Mouse (Mus musculus) left cerebral cortex, postnatal 4 days (tissue): ENCODE data around the gene Mlst8. TPM values are rescaled to one million over a fixed set of nuclear protein-coding genes. Genes with fewer than 3 reads are reported as not detected.
"Not testable (repeated sequence)": the region's sequence is repeated elsewhere in the genome, so short reads cannot be mapped to it uniquely, and the experiment has no call there.

ENCODE experiments used
- DNase-seq: peaks from one replicate; pipeline ENCODE4 v3.0.0-alpha.2; 2022
- intact Hi-C: fragments of 180-260 bp; cut with DNase I; formaldehyde crosslinking; loops from one replicate; pipeline ENCODE4 v1.15.1; 2025
- total RNA-seq, 2 experiments: library from RNA; stranded (reverse); gene quantifications; 2 replicates each; pipeline ENCODE4 v1.2.3; 2021

Gene Mlst8
- total RNA-seq, 2 experiments from 2014 or later: 33.4 to 39.1 TPM

DNA sequence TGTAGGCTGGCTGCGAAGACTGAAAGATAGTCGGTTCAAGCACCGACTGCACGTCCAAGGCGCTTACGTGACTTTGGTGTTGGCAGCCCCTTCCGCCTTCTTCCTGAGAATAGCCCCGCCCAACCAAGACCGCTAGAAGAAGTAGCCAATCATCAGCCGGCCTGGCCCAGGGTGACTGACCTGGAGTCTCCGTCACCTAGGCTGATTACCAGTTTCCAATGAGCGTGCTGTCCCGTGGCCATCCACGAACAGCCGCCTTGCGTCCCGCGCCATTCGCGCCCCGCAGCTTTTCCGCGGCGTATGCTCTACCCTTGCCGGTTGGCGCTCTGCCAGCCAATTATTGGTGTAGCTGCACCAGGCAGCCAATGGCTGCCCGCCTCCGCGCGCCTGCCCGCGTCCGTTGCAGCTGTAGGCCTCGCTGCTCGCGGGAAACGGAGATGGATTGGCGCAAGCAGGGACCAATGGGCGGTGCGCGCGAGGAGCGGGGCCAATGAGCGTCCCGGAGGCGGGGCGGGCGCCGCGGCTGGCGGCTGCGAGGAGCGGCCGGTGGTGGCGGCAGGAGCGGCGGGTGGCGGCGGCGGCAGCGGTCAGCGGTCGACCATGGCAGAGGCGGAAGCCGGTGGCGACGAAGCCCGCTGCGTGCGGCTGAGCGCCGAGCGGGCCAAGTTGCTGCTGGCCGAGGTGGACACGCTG is 8.8 kb downstream of the Mlst8 start, which contains the start of the genes E4f1 and Pgp:
Gene E4f1, minus strand, starts transcription at position 404 of the 693 bp plus-strand sequence.
Gene Pgp, plus strand, starts transcription at position 483 of the 693 bp plus-strand sequence.
- peak; percentile 100 for DNase-seq
- intact Hi-C loops: no loop called here

DNA sequence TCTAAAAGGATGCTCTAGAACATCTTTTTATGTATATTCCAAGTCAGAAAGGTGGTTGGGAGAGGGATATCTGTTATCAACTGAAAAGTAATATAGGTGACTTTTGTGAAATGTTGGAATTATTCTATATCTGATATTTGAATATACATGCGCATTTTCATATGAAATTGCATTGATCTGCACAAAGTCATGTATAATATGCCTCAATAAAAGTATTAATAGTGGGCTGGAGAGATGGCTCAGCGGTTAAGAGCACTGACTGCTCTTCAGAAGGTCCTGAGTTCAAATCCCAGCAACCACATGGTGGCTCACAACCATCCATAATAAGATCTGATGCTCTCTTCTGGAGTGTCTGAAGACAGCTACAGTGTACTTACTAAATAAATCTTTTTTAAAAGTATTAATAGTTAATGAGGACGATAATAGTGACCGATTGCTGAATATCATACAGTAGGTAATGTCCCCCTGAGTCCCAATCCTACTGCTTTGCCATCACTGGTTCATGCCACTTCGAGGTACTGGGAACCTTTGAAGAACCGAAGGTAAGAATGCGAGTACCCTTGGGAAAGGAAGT is 9.5 kb downstream of the Mlst8 start:
- DNase-seq: no peak
- intact Hi-C loops: no loop called here

DNA sequence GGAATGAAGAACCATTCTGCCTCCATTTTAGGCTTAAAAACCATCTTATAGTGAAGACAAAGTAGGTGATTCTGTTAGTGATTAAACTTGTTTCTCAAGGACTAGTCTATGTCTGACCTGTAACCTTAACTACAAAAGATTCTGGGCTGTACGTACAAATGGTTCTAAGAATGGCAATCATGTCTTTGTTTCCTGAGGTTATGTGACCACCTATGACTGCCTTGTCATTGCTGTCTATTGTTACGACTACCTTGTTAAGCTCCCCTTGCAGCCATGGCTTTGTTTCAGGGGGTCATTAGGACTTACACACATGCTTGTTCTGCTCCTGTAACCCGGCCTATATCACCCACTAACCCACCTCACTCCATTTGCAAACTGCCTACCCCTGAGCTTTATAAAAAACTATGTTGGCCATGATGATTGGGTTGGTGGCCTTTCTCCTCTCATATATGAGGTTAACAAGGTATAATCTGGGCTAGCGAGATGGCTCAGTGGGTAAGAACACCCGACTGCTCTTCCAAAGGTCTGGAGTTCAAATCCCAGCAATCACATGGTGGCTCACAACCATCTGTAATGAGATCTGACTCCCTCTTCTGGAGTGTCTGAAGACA is 10.1 kb downstream of the Mlst8 start:
- intact Hi-C loops: no loop called here
- no peak for DNase-seq

DNA sequence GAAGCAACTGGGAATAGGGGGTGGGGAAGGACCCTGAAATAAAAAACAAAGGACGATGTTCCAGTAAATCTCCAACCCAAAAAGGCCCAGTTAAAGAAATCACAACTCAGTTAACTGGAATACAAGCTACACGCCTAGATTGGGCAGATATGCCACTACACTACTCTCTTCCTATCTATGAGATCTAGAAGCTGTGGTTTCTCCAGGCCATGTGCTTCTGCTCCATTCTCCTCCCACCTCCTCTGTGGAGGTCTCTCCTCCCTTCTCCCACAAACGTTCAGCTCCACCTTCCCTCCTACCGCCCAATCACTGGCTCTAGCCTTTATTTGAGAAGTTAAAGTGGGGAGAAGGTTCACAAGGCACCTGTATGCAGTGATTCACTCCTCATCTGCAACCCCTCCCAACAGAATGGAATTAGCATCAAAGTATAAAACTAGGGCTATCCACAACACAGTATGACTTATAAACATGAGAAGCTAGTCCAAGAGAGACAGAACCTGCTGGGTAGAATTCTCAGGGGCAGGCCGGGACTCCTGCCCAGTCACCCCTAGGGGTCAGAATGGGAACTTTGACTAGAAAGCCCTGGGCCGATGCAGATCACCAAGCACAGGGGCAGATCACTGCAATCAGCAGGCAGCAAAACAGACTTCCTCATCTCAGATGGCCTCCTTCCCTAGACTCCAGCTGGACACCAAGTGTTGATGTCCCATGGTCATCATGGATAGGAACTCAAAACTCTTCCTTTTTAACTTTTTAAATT is 15.3 kb downstream of the Mlst8 start:
- intact Hi-C loops: no loop called here
- DNase-seq: no peak

DNA sequence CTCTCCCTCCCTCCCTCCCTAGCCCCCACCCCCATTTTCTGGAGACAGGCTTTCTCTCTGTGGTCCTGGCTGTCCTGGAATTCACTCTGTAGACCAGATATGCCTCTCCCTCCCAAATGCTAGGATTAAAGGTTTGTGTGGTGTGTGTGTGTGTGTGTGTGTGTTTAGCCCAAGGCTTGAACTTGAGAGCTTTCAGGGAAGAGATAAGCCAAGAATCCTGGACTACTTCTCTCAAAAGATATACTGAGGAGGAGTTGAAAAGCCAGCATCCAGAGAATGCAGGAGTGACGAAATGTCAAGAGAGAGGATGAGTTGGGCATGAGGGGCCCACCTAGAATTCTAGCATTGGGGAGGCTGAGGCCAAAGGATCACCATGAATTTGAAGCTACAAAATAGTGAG is 15.9 kb downstream of the Mlst8 start:
- no peak for DNase-seq
- intact Hi-C loops: no loop called here

DNA sequence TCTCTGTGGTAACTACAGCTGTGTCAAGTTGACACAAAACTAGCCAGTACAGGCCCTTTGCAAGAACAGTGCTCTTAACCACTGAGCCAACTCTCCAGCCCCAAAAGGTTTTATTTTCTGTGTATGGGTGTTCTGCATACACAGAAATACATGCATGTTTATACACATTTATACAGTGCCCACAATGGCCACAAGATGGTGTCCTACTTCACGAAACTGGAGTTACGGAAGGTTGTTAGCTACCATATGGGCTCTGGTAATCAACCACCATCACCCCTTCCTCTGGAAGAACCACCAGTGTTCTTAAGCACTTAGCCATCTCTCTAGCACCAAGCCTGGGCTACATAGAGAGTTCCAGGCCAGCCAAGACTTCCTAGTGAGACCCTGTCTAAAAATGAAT is 17.3 kb downstream of the Mlst8 start:
- intact Hi-C loops: no loop called here
- DNase-seq: no peak

DNA sequence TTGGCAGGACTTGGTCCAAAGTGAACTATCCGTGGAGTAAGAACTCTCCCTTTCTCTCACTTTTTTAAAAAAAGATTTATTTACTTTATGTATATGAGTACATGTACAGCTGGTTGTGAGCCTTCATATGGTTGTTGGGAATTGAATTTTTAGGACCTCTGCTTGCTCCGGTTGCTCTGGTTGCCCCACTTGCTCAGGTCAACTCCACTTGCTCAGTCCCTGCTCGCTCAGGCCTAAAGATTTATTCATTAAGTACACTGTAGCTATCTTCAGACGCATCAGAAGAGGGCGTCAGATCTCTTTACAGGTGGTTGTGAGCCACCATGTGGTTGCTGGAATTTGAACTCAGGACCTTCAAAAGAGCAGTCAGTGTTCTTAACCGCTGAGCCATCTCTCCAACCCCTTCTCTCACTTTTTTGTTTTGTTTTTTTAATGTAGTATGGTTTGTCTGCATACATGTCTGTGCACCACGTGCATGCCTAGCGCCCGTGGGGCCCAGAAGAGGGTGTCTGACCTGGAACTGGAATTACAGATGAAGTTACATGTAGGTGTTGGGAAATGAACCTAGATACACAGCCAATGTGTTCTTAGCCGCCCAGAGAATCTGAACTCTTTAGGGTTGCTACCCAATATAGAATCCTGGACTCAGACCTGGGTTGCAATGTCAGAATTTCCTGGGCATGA is 23.2 kb downstream of the Mlst8 start:
- DNase-seq, intact Hi-C loops: not testable (repeated sequence)

DNA sequence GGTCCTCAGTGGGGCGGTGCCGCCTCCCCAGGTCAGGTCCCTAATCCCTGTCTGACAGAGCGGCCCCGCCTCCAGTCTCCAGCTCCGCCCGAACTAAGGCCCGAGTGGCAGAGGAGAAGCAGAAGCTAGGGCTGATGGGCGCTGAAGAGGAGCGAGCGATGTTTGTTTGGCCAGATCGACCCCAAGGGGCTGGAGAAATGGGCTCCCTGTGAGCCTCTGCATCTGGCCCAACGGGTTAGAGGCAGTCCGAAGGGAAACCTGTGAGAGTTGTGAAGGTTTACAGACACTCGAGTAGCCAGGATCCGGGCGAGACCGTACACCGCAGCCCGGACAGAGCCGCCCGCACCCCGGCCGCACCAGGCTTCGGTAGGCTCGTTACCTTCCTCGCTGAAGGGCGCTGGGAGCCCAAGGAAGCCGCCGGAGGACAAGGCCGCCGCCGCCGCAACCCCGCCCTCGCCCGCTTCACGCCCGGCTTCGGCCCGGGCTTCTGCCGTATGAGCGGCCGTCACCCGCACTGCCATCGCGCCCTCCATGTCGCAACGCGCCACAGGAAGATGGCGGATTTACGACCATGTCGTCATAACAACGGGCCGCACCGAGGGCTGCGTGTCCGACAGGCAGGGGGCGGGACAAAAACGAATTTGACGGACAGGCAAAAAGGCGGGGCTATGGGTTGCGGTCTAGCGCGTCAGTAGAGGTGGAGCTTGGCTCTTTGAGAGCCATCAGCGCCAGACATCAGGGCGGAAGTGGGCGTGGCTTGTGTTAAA is 23.9 kb downstream of the Mlst8 start:
- peak; percentile 99 for DNase-seq
- intact Hi-C loops: no loop called here

DNA sequence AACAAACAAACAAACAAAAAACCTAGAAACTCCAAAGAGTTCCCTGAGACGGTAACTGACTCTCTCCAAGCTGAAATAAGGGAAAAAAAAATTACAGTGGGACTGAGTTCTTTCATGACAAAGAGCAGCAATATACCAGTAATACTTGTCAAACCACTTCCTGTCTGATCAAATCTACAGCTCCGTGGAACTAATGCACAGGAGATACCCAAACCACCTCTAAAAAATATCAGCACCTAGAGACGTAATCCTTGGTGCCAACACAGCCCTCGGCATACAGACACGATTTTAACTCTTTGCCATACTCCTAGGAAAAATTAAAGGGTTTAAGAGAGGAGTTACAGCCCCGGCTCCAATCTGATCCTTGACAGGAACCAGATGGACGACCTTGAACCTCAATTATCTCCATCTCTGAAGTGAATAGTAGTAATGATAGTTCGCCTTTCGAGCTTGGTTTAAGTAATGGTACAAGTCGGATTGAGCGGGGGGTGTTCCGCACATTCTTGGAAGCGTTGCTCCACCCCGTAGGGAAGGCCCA is 24.6 kb downstream of the Mlst8 start:
- intact Hi-C loops: no loop called here
- DNase-seq: no peak

DNA sequence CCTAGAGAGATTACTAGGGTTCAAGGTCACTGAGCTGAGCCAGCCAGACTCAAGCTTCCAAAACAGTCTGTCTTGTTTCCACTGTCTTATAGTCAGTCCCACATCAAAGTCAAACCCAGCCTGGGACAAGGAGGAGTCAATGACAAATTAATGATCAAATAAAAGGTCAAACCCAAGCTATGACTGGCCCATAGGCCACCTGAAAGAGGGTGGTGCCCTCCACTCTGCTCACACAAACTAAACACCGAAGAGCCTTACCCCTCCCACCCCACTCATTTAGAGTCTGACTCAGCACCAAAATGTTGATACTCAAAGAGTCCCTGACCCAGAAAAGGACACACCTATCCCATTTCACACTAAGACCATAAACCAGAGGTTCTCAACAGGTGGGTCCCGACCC is 25.5 kb downstream of the Mlst8 start:
- no peak for DNase-seq

DNA sequence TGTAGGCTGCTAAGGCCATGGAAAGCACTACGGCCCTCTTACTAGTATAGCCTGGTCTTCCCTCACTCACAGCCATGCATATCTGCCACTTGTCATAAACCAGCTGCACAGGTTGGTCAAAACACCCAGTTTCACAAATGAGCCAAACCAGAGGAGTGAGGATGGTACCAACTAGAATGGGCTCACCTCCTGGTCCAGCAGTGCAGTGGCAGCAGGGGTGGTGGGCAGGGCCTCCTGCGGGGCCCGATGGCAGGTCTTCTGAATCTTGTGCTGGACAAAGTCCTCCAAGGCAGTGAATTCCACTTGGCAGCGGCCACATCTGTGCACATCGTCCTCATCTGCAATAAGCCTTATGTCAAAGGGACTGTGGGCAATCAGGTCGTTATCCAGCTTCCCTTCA is 27.7 kb downstream of the Mlst8 start:
- intact Hi-C loops: no loop called here

More for the DNA sequence above, 25.5 kb downstream of the Mlst8 start:
- intact Hi-C loops: no loop called here

DNA sequence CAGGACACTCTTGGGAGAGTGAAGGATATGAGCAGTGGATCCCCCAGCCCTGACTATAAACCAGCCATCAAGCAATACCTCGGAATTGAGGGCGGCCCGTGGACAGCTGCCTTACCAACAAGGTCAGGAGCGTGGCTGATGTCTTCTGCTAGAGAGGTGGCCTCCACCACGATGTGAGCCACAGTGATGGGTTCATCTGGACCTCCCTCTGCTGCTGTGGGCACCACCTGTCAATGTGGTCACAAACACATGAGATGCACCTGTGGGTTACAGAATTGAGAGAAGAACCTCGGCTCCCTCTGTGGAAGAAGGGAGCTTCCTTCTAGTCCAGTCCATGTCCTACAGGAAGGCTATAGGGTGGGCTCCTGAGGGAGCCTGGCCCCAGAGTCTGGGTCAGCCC is 29.4 kb downstream of the Mlst8 start:
- no peak for DNase-seq
- intact Hi-C loops: no loop called here

More for the DNA sequence above, 27.7 kb downstream of the Mlst8 start:
- no peak for DNase-seq

DNA sequence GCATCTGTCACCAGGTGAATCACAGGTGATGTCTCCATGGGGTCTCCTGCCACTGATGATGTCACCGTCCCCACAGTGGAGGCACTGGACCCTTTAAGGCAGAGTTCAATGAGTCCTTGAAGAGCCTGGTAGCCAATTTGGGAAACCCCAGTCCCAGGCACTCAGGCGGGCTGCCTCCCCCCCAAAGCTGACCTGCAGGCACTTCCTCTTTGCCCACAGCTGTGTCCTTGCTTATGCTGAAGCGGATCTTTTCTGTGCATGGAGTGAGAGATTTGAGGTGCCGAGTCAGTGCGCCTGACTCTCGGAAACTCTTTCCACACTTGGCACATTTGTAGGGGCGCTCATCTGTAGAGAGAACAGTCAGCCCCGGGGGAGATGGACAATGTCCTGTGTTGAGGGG is 32.3 kb downstream of the Mlst8 start:
- DNase-seq: no peak
- intact Hi-C loops: no loop called here

DNA sequence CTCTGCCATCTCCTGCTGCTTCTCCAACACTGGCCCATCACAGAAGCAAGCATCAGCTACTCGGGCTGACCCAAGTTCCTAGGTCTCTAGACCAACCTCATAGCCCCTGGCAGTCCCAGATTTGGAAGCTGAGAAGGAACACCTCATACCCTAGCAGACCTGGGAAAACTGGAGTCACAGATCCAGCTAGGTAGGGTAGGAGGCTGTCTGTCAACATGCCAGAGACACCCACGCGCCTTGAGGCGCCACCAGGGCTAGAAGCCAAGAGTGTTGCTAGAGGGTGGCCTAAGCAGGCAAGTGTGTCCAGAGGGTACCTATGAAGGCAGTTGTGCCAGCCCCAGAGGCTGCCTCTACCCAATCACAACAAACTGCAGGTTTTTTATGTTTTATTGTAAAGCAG is 35.5 kb downstream of the Mlst8 start:
- DNase-seq: no peak
- intact Hi-C loops: no loop called here

DNA sequence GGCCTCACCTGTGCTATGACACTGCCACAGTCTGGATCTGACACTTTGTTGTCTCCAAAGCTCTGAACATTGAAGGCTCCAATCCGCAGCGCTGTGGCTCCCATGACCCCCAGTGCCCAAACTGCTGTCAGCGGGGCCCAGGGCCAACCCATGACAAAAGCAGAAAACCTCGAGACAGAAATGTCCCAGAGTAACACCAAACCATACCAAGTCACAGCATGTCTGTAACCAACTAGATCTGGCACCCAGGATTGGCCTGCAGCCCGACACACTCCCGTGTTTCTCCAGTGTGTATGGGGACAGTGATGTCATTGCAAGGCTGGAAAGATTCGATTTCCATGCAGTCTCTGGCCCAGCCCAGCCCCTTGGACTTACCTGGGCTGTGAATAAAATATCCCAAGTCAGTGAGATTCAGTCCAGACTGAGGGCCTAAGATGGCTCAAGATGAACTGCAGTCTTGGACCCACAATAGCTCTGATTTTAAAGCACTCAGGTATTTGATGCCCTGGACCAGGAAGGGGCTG is 36.2 kb downstream of the Mlst8 start, which contains the start of gene Dnase1l2:
Gene Dnase1l2, minus strand, starts transcription at position 474 of the 524 bp plus-strand sequence.
- no peak for DNase-seq
- intact Hi-C loops: no loop called here

DNA sequence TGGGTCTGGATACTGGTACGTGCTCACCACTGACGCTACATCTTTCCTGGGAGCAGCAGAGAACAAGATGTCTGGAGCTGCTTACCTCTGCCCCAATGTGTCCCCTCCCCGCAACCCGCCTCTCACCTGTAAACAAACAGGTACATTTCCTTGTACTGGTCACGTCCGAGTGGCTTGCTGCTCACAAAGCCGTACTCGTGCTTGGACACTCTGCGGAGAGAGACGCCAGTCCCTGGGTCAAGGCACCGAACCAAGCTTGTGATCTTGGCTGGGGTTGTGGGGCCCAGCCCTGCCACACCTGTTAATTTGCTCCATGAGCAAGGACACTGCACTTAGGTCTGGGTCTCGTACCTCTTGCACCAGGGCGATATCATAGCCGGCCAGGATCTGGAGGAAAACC is 36.8 kb downstream of the Mlst8 start:
- intact Hi-C loops: no loop called here
- DNase-seq: no peak

DNA sequence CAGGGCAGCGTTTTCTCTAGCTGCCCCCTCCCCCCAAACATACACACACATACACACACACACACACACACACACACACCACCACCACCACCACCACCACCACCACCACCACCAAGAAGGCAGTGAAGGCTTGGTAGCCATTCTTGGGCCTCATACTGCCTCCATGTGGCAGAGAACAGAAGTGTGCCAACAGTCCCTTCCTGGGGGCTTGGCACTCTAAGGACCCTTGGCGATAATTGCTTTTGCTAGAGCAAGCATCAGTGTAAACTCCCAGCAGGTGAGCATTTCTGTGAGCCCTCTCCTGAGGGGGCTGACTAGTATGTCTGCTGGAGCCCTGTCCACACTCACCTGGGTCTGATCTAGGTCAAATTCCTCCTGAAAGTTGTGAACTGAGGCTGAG is 37.7 kb downstream of the Mlst8 start:
- intact Hi-C loops: no loop called here
- DNase-seq: no peak

DNA sequence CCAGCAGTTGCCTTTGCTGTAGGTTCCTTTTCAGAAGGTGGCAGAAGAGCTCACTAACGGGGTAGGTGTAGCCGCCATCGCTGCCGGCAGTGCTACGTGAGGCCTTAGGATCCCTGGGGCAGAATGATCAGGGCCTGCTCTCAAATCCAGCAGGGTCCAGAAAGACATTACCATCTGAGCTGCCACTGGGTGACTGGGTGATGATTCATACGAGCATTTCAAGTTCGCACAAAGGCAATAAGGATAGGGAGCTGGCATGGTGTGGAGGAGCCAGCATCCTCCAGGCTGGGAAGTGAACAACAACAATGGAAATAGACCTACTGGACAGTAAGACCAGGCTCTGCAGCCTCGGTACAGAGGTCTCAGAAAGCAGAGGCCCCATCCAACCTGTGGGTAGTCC is 38.5 kb downstream of the Mlst8 start:
- DNase-seq: no peak

DNA sequence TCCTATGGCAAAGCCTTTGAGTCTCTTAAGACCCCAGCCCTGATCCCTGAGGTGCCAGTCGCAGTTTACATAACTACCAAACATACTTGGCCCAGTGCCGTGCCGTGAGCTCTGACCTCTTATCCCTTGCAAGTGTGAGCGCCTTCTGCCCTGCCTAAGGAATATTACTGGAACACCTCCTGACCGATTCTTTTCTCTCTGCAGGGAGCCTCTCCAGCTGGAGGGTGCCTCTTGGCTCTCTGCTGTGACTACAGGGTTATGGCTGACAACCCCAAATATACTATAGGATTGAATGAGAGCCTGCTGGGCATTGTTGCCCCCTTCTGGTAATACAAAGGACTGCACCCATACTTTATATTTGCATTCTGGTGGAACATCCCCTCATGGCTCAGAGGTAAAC is 41.9 kb downstream of the Mlst8 start:
- no peak for DNase-seq
- intact Hi-C loops: no loop called here

More for the DNA sequence above, 38.5 kb downstream of the Mlst8 start:
- intact Hi-C loops: no loop called here
